Mouse (Mus musculus) fibroblast of lung, adult 2 months (primary cell): Measurements from ENCODE around the gene Vdr.

Experiments used
- DNase-seq: peaks from one replicate; pipeline ENCODE4 v3.0.0-alpha.2; 2011; ENCODE audit warnings: low read depth

Gene Vdr

DNA sequence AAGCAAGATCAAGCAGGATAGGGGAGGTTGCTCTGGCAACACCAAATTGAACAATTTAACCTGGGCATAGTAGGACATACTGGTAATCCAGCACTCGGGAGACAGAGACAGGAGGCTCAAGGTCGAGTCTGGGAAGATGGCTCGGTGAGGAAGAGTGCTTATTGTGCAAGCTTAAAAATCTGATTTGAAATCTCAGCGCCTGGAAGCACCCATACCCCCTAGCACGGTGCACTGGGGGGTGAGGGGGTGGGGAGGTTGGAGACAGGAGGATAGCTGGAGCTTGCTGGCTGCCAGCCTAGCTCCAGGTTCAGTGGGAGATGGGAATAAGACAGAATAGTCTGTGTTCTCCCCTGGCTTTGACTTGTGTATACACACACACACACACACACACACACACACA lies 9.9 kb upstream of the Vdr start:
- DNase-seq = no peak

DNA sequence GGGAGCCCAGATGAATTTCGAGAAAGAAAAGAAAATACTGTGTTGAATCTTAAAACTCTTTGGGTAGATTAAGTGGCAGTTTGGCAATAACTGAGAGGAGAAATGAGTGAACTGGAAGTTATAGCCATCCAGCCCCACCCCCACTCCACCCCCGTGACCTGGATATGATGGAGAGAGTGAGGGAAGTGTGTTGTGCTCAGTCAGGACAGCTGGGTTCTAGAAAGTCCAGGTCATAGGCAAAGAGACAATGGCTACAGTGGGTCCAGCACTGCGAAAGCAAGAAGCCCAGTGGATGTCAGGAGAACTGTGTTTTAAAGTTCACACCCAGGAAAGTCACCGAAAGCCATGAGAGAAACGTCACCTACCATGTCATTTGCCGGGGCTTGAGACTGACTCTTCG lies 8.8 kb upstream of the Vdr start:
- no peak for DNase-seq

DNA sequence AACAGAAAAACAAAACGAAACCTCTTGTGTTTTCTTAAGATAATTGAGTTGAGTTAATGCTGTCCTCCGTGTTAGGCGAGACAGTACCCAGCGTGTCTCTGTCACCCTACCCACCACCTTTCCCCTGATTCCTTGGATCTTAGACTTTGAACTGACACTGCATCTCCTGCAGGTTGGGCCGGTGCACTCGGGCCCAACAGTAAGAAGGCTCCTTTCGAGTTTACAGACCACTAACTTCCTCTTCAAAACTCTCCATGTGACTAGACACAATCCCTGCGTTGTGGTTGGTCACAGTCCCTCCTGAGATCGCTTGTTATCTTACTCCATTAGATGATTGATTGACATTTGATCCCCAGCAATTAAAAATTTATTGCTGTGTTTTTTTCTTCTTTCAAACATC lies 7.6 kb upstream of the Vdr start:
- no peak for DNase-seq

DNA sequence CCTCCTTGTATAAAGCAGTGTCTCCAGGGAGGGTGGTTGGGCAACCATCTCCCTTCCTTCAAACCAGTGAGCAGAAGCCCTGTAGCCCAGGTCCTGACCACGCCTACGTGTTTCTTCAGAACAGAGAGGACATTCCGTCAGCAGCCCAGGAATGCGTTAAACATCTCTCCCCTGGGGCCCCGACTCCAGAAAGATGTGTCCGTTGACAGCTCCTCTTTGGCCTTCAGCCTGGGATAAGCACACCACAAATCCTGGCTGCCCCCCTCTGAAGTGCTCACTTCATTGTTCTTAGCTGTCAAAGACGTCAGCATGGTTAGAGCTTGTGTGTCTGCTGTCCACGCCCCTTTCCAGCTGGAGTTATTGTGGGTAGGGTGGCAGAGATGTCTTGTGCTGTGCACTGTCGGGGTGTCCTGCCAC lies 3.9 kb upstream of the Vdr start:
- peak; percentile 74 for DNase-seq

DNA sequence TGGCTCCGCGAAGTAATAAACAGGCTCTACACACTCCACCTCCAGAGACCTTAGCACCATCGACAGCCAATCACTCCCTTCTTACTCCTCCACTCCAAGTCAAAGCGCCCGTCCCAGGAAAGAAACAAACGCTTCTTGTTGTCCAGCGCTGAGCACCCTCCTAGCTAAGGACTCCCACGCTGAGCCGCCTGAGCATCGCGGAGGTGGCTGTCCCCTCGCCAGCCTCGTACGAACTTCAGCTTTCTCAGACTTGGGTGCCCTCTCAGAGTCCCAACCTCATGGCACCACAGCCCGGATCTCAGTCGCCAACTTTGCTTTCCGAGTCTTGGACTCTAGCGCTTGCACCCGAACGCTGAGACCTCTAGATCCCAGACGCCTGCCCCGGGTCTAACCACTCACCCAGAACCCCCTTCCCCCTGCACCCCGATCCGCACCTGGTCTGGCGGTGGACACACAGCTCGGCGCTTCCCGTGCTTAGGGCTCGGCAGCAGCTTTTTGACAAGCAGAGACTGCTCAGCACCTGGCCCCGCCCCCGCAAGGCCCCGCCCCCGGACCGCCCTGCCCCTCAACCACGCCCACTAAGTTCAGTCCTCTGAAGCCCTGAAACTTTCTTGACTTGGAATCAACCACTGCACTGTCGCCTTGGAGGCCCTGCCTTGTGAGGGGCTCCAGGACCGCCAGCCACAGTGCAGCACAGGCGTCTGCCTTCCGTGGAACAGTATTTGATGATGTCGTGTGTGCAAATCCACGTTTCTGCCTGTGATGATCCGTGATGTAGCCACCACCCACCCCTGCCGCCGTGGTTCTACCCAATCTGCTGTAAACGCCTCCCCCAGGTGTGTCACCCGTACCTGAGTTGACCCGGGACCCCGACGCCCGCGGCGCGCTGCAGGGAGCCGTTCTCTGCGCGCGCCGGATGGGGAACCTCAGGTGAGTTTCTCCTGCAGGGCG lies 2.4 kb downstream of the Vdr start:
- DNase-seq = peak; percentile 28

DNA sequence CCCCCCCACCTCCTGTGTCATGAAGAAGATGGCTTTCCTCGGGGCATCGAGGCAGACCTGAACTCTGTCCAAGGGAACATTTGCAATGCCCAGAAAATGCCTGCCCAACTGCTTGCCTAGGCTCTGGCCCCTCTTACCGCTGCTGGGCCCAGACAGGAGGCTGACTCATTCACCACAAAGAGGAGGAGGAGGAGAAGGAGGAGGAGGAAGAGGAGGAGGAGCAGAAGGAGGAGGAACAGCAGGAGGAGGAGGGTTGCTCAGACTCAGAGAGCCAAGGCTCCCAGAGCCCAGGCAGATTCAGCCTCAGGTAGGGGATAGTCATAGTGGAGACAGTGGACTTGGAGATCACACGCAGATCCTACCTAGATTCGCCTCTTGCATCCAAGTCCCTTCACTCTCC lies 3.2 kb downstream of the Vdr start:
- peak; percentile 85 for DNase-seq

DNA sequence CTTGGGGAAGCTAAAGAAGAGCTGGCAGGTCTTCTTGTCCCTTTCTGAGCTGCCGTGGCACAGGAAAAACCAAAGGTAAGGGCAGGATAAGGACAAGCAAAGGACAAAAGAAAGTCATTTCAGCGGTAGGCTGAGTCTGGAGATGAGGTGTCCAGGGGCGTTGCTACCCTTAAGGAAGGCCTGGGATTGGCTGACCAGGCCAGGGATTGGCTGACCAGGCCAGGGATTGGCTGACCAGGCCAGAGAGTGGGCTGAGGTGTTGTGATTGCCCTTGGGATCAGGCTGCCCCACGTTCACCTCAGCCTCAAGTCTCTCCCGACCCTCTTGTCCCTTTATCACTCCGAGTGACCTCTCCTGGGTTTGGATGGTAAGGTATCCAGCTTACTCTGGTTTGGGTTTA lies 5.1 kb downstream of the Vdr start:
- no peak for DNase-seq

DNA sequence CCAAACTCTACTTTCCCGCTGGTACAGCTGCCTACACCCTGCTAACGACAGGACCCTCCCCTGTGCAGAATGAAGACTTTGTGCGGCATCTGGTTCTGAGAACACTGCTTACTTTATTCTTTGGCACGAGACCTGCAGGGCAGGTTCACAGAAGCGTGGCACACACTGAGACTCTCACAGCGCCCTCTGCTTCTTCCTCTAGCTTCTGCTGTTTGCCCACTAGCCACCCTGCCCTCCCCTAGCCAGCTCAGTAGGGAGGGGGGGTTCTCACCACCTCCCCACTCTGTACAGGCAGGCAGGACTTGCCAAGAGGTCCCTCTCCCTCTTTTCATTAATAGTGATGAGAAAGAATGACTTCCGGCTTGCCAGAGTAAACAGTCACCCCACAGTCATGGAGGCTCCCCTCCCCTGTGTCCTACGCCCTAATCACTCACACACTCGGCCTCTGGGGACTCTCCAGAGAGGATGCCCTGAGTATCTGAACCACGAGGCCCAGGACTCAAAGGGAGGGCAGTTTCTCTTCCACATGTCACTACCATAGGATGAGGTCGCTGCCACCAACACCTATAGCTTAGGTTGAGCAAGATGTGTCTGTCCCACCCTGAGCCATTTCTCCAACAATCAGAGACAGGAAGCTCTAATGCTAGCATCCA lies 6.0 kb downstream of the Vdr start:
- DNase-seq = peak; percentile 14

DNA sequence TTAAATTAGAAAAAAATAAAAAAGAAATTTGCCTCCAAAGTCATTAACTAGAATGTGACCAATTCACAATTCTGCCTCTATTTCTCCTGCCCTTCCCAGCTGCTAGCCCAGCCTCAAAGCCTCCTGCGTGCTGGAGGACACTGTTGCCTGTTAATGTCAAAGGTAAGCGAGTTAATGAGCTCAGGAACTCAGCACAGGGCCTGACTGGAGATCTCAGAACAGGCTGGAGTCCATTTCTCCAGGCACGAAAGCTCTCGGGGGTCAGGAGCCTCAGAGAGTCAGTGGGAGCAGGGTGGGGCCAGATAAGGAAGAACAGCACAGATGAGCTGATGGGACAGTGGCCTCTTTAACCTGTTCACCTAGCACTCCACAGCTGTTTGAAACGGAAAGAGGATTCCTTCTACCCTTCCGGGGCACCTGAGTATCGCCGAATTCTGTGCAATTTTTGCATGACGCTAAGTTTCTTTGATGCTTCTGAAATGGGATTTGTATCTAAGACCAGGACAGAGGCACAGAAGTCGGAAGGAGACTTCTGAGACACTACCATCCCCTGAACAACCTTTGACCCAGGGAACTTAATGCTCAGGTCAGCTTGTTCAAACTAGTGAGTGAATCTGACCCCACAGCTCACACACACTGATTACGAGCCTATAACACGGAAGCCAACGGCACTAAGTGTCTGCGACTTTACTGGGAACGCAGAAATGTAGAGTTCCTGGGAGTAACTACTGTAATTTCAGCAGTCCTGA lies 7.0 kb downstream of the Vdr start:
- DNase-seq = no peak

DNA sequence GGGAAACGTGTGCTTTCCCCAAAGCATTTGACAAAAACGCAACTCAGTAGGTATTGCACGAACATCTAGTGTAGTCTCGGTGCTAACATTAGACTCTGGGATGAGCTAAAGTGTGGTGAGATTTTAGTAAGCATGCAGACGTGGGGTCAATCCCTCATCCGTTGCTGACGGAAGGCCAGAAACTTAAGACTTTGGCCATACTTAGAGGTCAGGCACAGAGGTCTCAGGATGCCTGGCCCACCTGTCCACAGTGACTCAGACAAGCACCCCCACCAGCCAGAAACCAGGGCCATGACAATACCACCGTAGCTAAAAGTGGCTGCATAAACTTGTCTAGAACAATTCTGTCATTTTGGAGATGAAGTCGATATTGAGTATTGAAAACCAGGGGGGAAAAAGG lies 9.4 kb downstream of the Vdr start:
- no peak for DNase-seq

DNA sequence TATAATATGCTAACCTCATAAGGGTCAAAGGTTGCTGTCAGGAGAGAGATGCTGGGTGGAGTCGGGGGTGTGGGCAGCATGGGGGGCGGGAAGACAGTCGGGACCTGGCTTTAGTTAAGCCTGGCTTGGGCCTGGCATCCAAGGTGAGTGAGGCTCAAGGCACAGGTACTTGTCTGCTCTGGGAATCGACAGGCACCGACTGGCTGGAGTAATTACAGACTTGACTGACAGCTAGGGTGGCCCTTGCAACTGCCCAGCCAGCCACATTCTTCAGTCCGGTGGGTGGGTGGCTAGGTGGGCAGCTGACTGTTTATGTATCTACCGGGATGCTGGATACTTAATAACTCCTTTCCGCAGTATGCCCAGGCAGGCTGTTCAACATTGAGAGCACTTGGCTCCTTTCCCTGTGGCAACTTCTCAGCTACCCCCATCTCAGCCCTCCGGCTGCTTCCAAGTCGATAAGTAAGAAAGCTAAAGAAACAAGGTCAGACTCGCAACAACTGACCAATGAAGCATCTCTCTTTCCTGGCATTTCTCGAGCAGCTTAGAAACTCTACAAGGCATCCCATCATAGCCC lies 10.0 kb downstream of the Vdr start:
- no peak for DNase-seq

DNA sequence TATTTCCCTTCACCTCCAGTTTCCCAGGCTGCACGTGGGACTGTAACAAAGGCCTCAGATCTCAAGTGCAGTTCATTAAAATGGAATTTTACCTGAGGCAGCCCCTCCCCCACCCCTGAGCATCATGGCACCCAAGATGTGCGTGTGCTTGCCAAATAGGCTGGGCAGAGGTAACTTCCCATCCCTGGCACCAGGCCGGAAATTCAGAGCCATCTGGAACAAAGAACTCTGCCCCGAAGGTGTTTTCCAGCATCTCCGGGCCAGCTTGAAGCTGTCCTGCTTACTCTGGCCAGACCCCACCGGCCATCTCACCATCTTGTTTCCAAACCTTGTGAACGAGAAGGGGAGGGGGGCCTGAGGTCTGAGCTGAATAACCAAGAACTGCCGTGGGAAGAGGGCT lies 10.7 kb downstream of the Vdr start:
- no peak for DNase-seq

DNA sequence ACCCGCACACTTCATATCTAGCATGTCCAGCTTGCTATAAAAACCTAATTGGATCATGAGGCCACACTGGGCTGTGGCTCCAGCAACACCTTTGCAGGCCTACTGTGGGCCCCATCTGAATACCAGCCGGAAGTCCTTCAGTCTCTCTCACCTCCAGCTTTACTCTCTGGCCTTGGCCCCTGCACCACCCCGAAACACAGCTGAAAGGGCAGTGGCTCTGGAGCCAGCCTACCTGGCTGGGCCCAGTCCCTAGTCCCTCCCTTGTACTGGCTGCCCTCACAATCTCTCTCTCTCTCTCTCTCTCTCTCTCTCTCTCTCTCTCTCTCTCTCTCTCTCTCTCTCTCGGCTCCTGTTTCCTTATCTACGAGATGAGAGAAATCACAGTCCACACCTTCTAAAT lies 11.6 kb downstream of the Vdr start:
- no peak for DNase-seq

DNA sequence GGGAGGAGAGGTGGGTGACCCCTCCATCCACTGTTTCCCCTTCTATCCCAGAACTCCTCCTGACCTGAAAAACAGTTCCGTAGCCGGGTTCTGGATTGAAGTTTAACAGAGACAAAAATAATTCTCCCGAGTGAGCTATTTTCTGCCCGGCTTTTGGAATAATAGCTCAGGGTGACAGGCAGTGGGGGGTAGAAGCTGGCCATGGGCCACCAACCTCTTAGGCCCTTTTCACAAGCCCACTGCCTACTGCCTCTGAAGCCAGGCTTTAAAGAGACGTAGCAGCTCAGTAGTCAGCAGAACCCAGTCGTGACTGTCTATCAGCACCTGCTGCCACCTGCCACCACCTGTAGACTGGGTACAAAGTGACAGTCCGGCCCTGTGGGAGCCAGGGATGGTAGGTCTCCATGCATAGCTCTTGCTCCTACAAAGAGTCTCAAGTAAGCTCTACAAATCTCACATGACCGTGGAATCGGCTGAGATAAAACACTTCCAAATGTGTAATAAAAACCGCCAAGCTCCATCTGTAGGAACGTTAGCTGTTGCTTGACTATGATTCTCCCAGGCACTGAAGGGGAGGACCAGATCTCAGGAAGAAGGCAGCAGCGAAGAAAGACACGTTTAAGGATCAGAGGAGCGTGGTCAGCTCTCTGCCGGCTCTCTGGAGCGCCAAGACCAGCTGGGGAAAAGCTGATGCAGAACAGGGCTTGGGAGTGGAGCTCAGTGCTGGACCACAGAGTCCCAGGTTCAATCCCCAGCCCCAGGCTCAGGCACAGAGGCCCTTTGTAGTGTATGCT lies 13.4 kb downstream of the Vdr start:
- no peak for DNase-seq

DNA sequence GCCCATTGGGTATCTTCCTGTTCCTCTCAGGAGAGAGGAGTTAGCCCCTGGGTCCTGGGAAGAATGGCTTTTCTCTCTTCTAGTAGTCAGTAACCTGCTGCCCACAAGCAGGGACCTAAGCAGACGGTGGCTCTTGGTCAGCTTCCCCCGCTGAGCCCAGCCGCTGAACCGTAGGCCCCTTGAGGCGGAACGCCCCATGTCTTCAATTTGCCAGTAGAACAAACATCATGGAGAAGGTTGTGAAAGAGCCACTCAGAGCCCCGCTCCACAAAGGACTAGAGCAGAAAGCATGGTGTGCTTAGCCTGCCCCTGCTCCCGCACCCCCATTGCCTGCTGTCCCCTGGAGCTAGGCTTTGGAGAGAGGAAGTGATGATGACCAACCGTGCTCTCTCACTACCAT lies 14.1 kb downstream of the Vdr start:
- DNase-seq = no peak

DNA sequence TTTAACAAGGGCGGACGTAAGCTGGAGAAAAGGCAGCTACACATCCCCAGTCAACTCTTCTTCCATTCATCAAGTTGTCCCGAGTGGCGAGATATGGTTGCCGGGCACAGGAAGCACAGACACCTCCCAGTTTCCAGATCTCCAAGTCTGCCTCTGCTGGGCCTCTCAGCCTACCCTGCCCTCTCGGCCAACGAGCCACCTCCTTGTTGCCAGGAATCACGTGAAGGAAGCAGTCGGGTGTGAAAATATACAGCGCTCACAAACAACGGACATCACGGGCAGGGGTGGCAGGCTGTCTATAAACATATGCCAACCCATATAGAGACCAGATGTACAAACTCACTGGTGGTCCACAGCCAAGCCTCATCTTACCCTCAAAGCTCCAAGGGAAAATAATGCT lies 14.6 kb downstream of the Vdr start:
- DNase-seq = no peak

DNA sequence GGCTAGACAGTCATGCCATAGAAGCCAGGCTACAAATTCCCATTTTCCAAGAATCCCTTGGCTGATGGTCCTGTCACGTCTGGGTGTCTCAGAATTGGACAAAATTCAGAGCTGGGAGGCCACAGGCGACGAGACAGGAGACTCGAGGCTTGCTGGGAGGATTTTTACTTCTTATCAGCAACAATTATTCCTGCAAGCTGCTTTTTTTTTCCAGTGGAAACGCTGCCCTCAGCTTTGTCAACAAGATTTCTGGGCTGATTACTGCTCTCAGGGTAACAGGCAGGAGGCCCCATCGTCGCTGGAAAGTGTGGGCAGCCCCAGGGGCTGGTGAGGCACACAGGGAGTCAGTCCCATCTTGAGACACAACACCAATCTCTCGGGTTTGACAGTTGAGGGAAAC lies 17.9 kb downstream of the Vdr start:
- DNase-seq = no peak

DNA sequence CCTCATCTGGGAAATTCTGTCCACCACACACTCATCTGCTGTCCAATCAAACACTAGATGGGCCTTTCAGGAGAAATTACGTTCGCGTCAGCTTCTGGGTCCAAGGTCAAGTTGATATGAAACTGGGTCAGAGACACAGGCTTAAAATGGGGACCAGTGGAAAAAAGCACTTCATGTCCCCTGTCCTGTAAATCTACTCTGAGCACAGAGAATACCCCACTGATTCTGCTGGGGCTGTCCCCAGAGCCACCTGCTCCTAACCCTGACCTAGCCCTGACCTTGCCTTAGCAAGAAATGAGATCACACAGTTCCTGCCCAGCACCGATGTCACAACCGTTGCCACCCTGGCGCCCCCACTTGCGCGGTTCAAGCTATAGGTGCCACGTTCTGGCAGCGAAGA lies 20.0 kb downstream of the Vdr start:
- no peak for DNase-seq

DNA sequence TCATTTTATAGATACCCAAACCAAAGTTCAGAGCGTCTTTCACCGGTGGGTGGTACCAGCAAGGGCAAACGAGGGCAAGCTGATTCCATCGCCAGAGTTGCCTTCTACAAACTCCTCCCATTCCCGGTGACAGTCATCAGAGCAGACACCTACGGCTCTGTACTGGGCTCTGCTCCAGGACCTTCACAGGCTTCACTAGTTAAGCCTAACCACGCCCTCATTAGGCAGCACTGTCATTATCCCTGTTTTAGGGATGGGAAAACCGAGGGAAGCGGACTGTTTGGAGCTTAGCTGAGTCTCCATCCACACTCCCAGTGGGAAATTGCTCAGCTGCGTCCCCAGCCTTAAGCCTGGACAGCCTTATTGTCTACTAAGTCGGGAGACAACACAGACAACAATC lies 20.4 kb downstream of the Vdr start:
- no peak for DNase-seq

DNA sequence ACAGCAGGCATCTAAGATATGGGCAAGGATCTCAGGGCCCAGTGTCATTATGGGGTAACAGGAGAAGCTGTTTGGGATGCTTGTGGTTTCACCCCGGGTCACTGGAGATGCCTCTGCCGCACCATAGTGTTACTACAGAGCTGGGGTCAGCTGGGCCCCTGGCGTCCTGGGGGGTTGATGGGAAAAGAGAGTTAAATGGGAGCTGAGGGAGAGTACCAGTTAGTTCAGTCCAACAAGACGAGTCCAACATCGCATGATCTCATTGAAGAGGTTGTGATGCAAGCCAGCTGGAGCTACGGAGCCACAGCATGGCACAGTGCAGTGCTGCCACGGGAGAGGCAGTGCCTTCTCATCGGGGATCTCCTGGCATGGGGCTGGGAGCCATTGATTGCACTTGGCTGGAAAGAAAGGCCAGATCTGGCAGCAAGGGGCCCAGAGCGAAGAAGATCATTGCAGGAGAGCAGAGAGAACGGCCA lies 22.9 kb downstream of the Vdr start:
- DNase-seq = no peak

DNA sequence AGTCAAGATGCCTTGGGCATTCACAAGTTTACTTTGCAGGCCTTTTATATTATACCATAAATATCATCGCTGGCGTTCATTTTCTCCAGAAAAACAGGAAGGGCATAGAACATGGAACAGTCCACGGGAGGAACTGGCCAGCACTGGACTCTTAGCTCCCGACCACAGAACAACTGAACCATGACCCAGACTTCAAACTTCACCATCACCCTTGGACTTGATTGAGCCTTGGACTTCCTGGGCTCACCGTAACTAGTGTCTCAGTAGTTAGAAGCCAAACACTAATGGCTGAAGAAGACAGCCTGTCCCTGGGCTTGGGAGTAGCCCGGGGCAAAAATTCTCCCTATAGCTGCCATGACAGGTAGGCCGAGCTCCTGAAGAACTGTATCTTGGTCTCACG lies 29.0 kb downstream of the Vdr start:
- no peak for DNase-seq

DNA sequence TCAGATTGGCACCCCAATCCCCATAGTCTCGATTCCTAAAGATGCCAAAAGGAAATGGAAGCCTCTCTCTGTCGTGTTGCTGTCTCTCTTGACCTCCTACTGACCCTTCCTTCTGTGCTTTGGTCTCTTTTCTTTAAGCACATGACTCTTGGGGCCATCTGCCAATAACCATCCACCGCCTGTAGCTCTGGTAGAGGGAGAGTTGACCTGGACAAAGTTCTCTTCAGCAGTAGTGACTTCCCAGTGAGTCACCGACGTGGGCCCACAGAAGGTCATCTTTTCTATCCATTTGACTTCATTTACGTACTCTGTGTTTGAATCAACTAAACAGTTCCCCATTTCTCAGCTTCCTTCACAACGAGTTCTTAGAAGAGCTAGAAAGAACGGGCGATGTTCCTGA lies 30.0 kb downstream of the Vdr start:
- no peak for DNase-seq
